Mouse (Mus musculus) megakaryocyte, embryonic 14.5 days (primary cell): ENCODE results near the gene Lamp1. TPM values are rescaled to one million over a fixed set of nuclear protein-coding genes. Genes with fewer than 3 reads are reported as not detected.
A peak's percentile ranks its signal among the peaks of the same experiment; 100 is the strongest.

Experiments used
- H3K27me3 ChIP-seq: replicated peaks from 2 replicates; pipeline ENCODE3; 2012; ENCODE audit warnings: inconsistent platforms
- H3K36me3 ChIP-seq: replicated peaks from 2 replicates; pipeline ENCODE3; 2012; ENCODE audit warnings: low read length, inconsistent platforms, mixed read lengths
- H3K4me1 ChIP-seq: 2 replicates; pipeline ENCODE4 v1.6.1; 2012; ENCODE audit warnings: inconsistent platforms
- H3K4me3 ChIP-seq: replicated peaks from 2 replicates; pipeline ENCODE3; 2012; ENCODE audit warnings: moderate library complexity, mild to moderate bottlenecking, inconsistent platforms
- H3K9me3 ChIP-seq: 2 replicates; pipeline ENCODE4 v1.6.1; 2012; ENCODE audit warnings: inconsistent platforms
- FLI1 ChIP-seq: IDR thresholded peaks from 2 replicates; pipeline ENCODE4 v1.6.1; 2012; ENCODE audit warnings: low read length, inconsistent platforms, mixed read lengths
- GATA1 ChIP-seq: IDR thresholded peaks from 3 replicates; pipeline ENCODE4 v1.6.1; 2012; ENCODE audit warnings: mixed read lengths, low read length, inconsistent platforms, borderline replicate concordance
- polyA plus RNA-seq: library from polyadenylated mRNA; stranded (reverse); fragments of >175 nt; gene quantifications from 2 replicates; pipeline ENCODE4 v1.2.3, GENCODE M21; 2012; ENCODE audit warnings: low replicate concordance; ENCODE audit not compliant: insufficient read depth

The Lamp1 gene
- polyA plus RNA-seq, 1 experiment = 359 TPM

DNA sequence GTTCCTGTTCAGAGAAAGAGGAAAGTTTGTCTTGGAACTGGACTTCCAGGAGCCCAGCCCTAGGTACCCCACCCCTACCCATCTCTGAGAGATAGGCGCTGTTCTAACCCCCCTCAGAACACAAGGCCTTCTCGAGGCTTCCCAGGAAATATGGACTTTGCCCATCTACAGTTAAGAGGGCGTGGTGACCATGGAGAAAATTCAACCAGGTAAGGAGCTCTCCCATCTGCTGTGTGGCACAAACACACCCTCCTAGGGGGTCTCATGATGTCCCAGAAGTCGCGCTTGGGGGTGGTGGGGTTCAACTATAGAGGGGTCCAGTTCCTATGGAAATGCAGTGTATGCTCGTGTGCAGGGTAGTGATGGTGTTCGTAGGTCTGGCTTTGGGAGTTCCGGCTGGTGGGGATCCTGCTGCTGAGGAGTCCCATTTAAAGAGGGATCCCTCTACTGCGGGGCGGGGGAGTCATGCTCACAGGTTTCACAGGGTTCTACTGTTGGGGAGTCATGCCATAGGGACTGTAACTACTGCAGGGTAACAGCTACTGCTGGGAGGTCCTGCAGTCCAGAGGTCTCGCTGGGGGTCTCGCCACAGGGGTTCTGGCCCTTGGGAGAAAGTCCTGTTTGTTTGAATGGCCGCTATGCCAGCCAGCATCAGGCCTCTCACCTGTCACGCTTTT lies 40.6 kb downstream of the Lamp1 start:
- peaks cover 33% of the 10 kb centered on the region for H3K27me3 ChIP-seq
- H3K4me3 ChIP-seq = peak overlapping the region; percentile 95
- TF ChIP-seq GATA1 = no peak
- TF ChIP-seq FLI1 = no peak
- H3K36me3 ChIP-seq = peaks cover 44% of the 10 kb centered on the region
- peaks cover 79% of the 10 kb centered on the region for H3K4me1 ChIP-seq
- no peaks in the 10 kb centered on the region for H3K9me3 ChIP-seq

DNA sequence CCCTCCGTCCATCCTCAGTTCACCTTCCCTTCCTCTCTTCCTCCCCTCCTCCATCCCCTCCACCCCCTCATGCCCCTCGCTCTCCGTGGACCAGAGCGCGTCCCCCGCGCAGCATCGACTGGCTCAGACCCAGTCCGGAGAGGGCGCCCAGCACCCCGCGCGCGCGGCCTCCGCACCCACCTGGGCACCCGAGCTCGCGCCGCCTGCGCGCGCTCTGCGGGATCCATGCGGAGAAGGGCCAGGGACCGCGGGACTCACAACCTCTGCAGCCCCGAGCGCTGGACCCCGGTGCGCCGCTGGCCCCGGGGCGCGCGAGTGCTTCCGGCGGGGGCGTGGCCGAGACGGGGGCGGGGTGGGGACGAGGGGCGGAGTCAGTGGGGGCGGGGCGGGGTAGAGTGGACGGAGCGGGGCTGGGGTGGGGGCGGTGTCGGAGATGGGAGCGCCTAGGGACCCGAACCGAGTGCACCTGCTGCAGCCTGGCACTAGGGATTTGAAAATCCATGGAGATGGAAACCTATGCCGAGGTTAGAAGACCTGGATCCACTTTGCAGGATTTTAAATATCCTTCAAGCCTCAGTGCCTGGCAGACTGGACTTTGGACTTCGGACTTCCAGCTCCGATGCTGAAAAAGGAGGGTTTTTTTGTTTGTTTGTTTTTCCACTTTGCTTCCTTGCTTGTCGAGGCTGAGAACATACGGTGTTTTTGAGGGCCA lies 41.5 kb downstream of the Lamp1 start, which contains the start of gene Grtp1:
Gene Grtp1, minus strand, starts transcription at position 320 of the 712 bp plus-strand sequence.
- peaks cover 28% of the 10 kb centered on the region for H3K27me3 ChIP-seq
- no peak for TF ChIP-seq FLI1
- no peak for TF ChIP-seq GATA1
- peaks cover 80% of the 10 kb centered on the region for H3K4me1 ChIP-seq
- H3K36me3 ChIP-seq = peaks cover 47% of the 10 kb centered on the region
- no peaks in the 10 kb centered on the region for H3K9me3 ChIP-seq
- peak within 1 kb of the TSS; percentile 95 for H3K4me3 ChIP-seq

DNA sequence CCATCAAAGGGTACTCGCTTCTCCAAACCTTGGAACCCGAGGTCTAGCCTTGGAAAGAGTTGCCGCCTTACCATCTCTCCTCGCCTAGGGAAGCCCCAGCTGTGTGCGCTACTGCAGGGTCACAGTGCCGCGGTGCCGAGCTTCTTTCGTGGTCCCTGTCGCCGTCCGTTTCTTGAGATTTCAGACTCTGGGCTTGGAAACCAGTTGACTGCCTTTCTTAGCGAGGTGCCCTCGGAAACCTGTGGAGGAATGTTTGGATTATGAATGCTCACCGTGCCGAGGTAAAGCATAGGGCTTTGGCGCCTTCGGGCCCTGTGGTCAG lies 42.0 kb downstream of the Lamp1 start:
- no peaks in the 10 kb centered on the region for H3K9me3 ChIP-seq
- TF ChIP-seq GATA1 (no peak), FLI1 (no peak)
- peaks cover 24% of the 10 kb centered on the region for H3K27me3 ChIP-seq
- peaks cover 81% of the 10 kb centered on the region for H3K4me1 ChIP-seq
- peak overlapping the region; percentile 95 for H3K4me3 ChIP-seq
- peaks cover 46% of the 10 kb centered on the region for H3K36me3 ChIP-seq

DNA sequence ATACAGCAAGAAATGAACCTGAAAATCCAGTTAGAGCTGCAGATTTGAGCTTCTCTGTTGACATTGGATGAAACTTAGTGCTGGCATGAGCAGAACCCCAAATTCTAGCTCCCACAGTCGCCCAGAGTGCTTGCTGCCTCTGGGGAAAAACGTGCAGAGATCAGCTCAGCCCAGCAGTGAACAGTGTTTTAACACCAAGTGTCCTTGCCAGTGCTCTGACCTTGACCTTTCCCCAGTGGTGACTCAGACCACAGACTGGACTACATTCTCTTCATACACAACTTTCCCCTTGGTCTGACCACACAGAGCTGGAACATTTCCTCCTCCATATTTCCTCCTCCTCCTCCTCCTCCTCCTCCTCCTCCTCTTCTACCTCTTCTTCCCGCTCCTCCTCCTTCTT lies 43.1 kb downstream of the Lamp1 start:
- H3K4me1 ChIP-seq = peaks cover 86% of the 10 kb centered on the region
- TF ChIP-seq FLI1 (no peak), GATA1 (no peak)
- H3K27me3 ChIP-seq = peaks cover 15% of the 10 kb centered on the region
- peaks cover 36% of the 10 kb centered on the region for H3K36me3 ChIP-seq
- peak overlapping the region; percentile 95 for H3K4me3 ChIP-seq
- H3K9me3 ChIP-seq = no peaks in the 10 kb centered on the region

DNA sequence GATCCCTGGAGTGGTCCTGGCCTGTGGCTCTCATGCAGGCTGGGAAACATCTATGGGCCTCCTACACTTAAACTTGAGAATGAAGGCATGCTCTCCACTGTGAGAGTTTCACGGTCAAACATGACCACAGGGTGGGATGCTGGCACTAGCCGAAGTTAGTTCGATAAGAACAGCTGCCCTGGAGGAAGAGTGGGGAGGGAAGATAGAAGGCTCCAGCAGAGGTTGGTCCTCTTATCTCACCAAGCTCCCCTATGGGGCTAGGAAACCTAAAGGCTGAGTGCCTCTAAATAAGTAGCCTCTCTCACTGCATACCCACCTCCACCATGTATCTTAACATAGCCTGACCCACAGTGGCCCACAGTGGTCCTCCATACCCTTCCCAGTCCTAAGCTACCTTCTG lies 43.8 kb downstream of the Lamp1 start:
- peaks cover 13% of the 10 kb centered on the region for H3K27me3 ChIP-seq
- TF ChIP-seq FLI1 = no peak
- peaks cover 89% of the 10 kb centered on the region for H3K4me1 ChIP-seq
- peaks cover 29% of the 10 kb centered on the region for H3K36me3 ChIP-seq
- no peaks in the 10 kb centered on the region for H3K9me3 ChIP-seq
- peak overlapping the region; percentile 95 for H3K4me3 ChIP-seq

DNA sequence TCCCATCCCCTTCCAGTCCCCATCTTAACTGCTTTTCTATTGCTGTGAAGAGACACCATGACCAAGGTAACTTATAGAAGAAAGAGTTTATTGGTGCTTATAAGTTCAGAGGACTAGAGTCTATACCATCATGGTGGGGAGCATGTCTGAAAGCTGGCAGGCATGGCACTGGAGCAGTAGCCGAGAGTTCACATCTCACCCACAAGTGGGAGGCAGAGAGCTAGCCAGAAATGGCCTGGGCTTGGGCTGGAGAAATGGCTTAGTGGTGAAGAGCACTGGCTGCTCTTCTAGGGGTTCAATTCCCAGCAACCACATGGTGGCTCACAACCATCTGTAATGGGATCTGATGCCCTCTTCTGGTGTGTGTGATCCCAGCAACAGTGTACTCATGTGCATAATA lies 44.5 kb downstream of the Lamp1 start:
- Histone ChIP-seq H3K36me3 (peaks cover 26% of the 10 kb centered on the region), H3K9me3 (no peaks in the 10 kb centered on the region), H3K4me3 (peak overlapping the region; percentile 95), H3K27me3 (peaks cover 12% of the 10 kb centered on the region), H3K4me1 (peaks cover 92% of the 10 kb centered on the region)
- TF ChIP-seq GATA1 = no peak
- TF ChIP-seq FLI1 = no peak

DNA sequence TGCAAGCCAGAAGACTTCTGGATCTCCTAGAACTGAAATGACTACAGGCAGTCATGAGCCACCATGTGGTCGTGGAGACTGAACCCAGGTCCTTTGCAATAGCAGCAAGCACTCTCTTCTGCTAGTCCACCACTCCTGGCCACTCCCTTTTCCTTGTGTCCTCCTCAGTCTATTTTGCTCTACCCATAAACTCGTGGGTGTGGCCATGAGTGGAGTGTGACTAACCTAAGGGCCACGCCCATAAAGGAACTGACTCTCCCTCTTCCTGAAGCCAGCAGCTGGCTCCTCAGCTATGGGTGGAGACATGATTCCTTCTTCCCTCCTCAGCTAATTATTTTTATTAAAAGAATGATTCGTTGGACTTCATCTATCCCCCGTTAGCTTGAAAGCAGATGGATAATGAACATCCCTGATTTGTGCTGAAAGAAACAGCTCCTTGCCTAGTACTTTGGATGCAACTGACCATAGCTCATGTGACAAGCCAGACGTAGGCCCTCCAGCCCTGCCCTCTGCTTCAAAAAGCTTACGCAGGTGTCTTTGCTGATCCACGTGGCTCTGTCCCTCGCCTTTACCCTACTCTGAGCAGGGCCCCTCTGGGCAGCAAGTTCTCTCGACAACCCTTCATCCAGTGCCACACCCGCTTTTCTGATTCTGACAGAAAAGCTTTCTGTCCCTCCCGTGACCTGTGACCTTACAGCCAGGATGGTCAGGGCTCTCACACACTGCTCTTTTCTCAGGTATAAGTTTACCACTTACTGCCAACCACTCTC lies 45.6 kb downstream of the Lamp1 start:
- peaks cover 24% of the 10 kb centered on the region for H3K36me3 ChIP-seq
- H3K9me3 ChIP-seq = no peaks in the 10 kb centered on the region
- TF ChIP-seq FLI1 (no peak), GATA1 (no peak)
- peak overlapping the region; percentile 48 for H3K4me3 ChIP-seq
- peaks cover 7% of the 10 kb centered on the region for H3K27me3 ChIP-seq
- peaks cover 93% of the 10 kb centered on the region for H3K4me1 ChIP-seq

DNA sequence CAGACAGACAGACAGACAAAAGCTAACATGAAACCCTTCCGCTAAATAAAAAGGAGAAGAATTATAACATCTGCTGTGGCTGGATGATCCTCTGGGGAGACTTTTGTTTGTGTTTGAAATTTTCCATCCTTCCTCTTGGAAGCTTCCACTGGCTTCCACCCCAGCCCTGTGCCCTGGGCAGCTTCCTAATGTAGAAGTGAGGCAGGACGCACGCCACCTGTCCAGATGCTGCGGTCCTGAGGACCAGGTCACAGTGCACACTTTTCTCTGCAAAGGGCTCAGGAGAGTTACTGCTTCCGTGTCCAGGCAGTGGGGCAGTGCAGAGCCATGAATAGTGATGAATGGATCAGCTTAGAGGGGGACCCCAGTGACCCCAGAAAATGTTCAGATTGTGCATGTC lies 46.4 kb downstream of the Lamp1 start:
- peaks cover 24% of the 10 kb centered on the region for H3K36me3 ChIP-seq
- TF ChIP-seq GATA1 (no peak), FLI1 (no peak)
- H3K4me3 ChIP-seq = no peak overlapping the region
- peaks cover 92% of the 10 kb centered on the region for H3K4me1 ChIP-seq
- H3K27me3 ChIP-seq = peaks cover under 1% of the 10 kb centered on the region
- H3K9me3 ChIP-seq = no peaks in the 10 kb centered on the region

DNA sequence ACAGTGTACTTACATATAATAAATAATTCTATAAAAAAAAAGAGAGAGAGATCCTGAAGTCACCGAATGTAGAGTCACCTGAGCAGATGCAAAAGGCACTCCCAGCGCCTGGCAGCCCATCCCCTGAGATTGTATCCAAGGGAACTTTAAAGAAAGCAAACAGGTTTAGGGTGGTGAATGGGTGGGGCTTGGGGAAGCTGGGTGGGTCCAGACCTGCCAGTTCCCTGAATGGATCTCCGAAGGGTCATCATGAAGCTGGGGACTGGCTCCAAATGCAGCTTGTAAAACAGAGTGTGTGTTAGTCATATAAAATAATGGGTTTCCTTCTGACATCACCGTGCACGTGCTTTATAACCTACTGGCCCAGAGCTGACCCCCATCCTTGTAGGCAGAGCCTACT lies 47.3 kb downstream of the Lamp1 start:
- peaks cover 95% of the 10 kb centered on the region for H3K4me1 ChIP-seq
- TF ChIP-seq FLI1 (no peak), GATA1 (no peak)
- no peaks in the 10 kb centered on the region for H3K27me3 ChIP-seq
- no peaks in the 10 kb centered on the region for H3K9me3 ChIP-seq
- peaks cover 24% of the 10 kb centered on the region for H3K36me3 ChIP-seq
- H3K4me3 ChIP-seq = peak overlapping the region; percentile 18
